Mouse (Mus musculus): ENCODE data around the gene Ap1s1. TPM values are rescaled to one million over a fixed set of nuclear protein-coding genes. Genes with fewer than 3 reads are reported as not detected.

Ap1s1 gene
- polyA plus RNA-seq, 2 experiments, result 112 to 146 TPM

DNA sequence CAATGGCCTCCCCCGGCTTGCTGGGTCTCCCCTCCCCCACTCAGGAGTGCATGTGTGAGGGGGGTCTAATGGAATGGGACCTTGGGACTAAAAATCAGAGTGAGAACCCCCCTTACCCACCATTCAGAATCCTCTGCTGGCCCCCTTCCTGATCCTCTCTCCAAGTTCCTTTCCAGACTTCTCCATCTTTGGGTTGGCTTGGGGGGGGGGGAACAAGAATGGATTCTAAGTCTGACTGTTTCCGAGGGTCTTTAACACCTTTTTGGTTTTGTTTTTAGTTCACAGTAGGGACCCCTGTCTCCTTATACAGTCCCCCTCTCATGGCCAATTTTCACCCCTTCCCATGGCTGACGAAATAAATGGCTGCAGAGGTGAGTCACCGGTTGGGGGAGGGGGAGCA, 19.8 kb downstream of the Ap1s1 start, which contains the start of gene Vgf:
Gene Vgf, plus strand, starts transcription at position 301 of the 400 bp plus-strand sequence.
- H3K4me3 ChIP-seq (replicated peaks; ENCODE audit: low read length), result no peak within 1 kb of the TSS
- no peak within 1 kb of the TSS for H3K27ac ChIP-seq (replicated peaks; ENCODE audit: low read depth, low read length)
- no peak within 1 kb of the TSS for H3K9ac ChIP-seq (ENCODE audit: low read depth, low read length, severe bottlenecking)
- WGBS, result 20% methylated on average over 4 of the region's 4 CpGs
- TF ChIP-seq POLR2A (IDR thresholded peaks at IDR 0.05; ENCODE audit: borderline replicate concordance, extremely low read depth, insufficient read depth, insufficient read length), result no peak
- ATAC-seq (ENCODE audit: low FRiP score, low read depth) (no peak), DNase-seq (ENCODE audit: low spot score) (no peak)
- H3K4me2 ChIP-seq (replicated peaks; ENCODE audit: low read depth, low read length, severe bottlenecking), result no peak within 1 kb of the TSS
- no peaks in the 10 kb centered on the region for H3K36me3 ChIP-seq (ENCODE audit: control insufficient read depth, insufficient read depth, low read length)
- H3K27me3 ChIP-seq (ENCODE audit: control insufficient read depth, insufficient read depth, low read length), result peaks cover 63% of the 10 kb centered on the region
- peaks cover 8% of the 10 kb centered on the region; the same call in 1 of the 2 replicates for H3K4me1 ChIP-seq (ENCODE audit: control insufficient read depth, insufficient read depth, low read length)
- H3K9me3 ChIP-seq (ENCODE audit: control insufficient read depth, low read length), result no peaks in the 10 kb centered on the region

DNA sequence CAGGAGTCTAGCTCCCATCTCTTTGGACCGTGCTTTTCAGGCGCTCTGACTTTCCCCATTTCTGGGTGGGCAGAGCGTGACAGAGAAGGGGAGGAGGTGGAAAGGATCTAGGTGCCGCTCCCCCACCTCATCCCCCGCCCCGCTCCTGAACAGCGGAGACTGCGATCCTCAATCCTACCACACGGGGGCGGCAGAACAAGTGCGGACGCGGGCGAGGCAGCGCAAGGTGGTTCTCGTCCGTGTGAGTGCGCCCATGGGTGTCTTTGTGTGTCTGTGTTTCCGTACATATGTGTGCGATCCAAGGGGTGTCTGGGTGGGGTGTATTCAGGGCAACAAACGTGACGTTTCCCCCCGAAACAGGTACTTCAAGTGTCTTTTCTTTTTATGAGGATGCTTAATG, 20.8 kb downstream of the Ap1s1 start:
- peaks cover 53% of the 10 kb centered on the region for H3K27me3 ChIP-seq (ENCODE audit: control insufficient read depth, insufficient read depth, low read length)

DNA sequence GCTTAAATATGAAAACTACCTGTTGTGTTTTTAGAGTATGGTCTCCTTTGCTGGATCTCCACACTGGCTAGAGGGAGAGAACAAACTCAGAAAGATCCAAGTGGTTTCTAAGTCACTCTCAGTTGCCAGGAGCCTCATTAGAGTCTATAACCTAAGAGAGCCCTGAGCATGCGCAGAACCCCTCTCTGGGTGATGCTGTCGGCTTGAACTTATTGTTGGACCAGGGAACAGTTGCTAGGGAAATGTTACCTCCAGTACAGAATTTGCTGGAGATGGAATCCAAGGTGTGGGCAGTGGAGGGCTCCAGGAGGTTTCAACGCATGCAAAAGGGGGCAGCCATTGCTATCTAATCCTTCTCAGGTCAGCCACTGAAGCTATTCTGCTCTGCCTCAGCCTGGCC, 21.6 kb downstream of the Ap1s1 start:
- H3K4me2 ChIP-seq (replicated peaks; ENCODE audit: low read depth, low read length, severe bottlenecking), result no peak overlapping the region
- no peaks in the 10 kb centered on the region for H3K9me3 ChIP-seq (ENCODE audit: control insufficient read depth, low read length)
- no peaks in the 10 kb centered on the region for H3K36me3 ChIP-seq (ENCODE audit: control insufficient read depth, insufficient read depth, low read length)
- DNase-seq (ENCODE audit: low spot score) (no peak), ATAC-seq (ENCODE audit: low FRiP score, low read depth) (no peak)
- H3K9ac ChIP-seq (ENCODE audit: low read depth, low read length, severe bottlenecking), result no peak overlapping the region
- 35% methylated on average over 3 of the region's 3 CpGs for WGBS
- no peak for TF ChIP-seq POLR2A (IDR thresholded peaks at IDR 0.05; ENCODE audit: borderline replicate concordance, extremely low read depth, insufficient read depth, insufficient read length)
- no peaks in the 10 kb centered on the region for H3K4me1 ChIP-seq (ENCODE audit: control insufficient read depth, insufficient read depth, low read length)
- H3K27ac ChIP-seq (replicated peaks; ENCODE audit: low read depth, low read length), result no peak overlapping the region
- H3K27me3 ChIP-seq (ENCODE audit: control insufficient read depth, insufficient read depth, low read length), result peaks cover 46% of the 10 kb centered on the region
- no peak overlapping the region for H3K4me3 ChIP-seq (replicated peaks; ENCODE audit: low read length)

More for the DNA sequence above, 20.8 kb downstream of the Ap1s1 start:
- DNase-seq (ENCODE audit: low spot score), result peak; percentile 42
- WGBS, result 3% methylated on average over 23 of the region's 23 CpGs
- Histone ChIP-seq H3K4me1 (ENCODE audit: control insufficient read depth, insufficient read depth, low read length) (0 out of 2 replicates have a peak, but pooled peaks cover 4% of the 10 kb centered on the region), H3K4me2 (replicated peaks; ENCODE audit: low read depth, low read length, severe bottlenecking) (no peak overlapping the region), H3K9me3 (ENCODE audit: control insufficient read depth, low read length) (no peaks in the 10 kb centered on the region), H3K27ac (replicated peaks; ENCODE audit: low read depth, low read length) (no peak overlapping the region), H3K9ac (ENCODE audit: low read depth, low read length, severe bottlenecking) (no peak overlapping the region), H3K4me3 (replicated peaks; ENCODE audit: low read length) (no peak overlapping the region), H3K36me3 (ENCODE audit: control insufficient read depth, insufficient read depth, low read length) (no peaks in the 10 kb centered on the region)
- TF ChIP-seq POLR2A (IDR thresholded peaks at IDR 0.05; ENCODE audit: borderline replicate concordance, extremely low read depth, insufficient read depth, insufficient read length), result no peak
- 0 out of 2 replicates have a peak, but pooled peaks have one; percentile 34 for ATAC-seq (ENCODE audit: low FRiP score, low read depth)

DNA sequence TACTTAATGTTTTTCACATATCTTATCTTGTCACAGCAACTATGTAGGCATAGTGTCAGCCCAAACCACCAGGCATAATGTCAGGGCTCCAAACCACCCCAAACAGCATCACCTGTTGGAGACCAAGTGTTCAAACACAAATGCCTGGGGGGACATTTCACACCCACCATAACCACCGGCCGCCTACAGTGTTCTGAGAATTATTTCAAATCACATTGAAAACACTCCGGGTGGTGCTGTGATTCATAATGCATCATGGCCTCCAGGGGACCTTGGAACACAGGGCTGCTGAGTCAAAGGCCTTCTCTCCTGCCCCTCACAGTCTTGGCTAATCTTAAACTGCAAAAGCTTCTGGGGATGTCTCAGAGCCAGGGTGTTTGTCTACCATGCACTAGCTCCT, 30.0 kb downstream of the Ap1s1 start:
- ATAC-seq (ENCODE audit: low FRiP score, low read depth), result no peak

DNA sequence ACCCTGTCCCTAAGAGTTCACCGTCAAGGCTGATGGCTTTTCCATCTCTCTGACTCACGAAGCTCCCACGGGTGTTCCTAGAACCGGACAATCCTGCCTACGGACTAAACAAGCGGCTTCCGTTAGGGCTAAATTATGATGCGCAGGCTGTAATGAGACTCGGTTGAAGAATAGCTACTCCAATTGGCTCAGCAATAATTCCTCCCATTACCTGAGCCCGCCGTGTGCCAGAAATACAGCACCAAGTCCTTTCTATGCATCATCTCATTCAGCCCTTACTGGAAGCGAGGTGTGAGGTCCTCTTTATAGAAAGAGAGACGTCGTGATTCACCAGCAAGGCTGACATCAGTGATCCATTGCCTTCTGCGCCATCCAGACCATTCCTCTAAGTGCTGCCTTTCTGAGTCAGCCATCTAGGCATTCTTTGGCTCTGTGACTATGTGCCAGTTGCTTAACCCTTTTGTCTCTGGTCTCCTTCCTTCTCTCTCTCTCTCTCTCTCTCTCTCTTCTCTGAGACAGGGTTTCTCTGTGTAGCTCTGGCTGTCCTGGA, 33.5 kb downstream of the Ap1s1 start:
- no peaks in the 10 kb centered on the region for H3K27me3 ChIP-seq (ENCODE audit: control insufficient read depth, insufficient read depth, low read length)
- TF ChIP-seq POLR2A (IDR thresholded peaks at IDR 0.05; ENCODE audit: borderline replicate concordance, extremely low read depth, insufficient read depth, insufficient read length), result no peak
- H3K4me1 ChIP-seq (ENCODE audit: control insufficient read depth, insufficient read depth, low read length), result no peaks in the 10 kb centered on the region
- H3K9ac ChIP-seq (ENCODE audit: low read depth, low read length, severe bottlenecking), result no peak overlapping the region
- H3K27ac ChIP-seq (replicated peaks; ENCODE audit: low read depth, low read length), result no peak overlapping the region
- no peak for DNase-seq (ENCODE audit: low spot score)
- H3K4me2 ChIP-seq (replicated peaks; ENCODE audit: low read depth, low read length, severe bottlenecking), result no peak overlapping the region
- no peak overlapping the region for H3K4me3 ChIP-seq (replicated peaks; ENCODE audit: low read length)
- no peaks in the 10 kb centered on the region for H3K9me3 ChIP-seq (ENCODE audit: control insufficient read depth, low read length)
- no peak for ATAC-seq (ENCODE audit: low FRiP score, low read depth)
- 73% methylated on average over 15 of the region's 15 CpGs for WGBS
- no peaks in the 10 kb centered on the region for H3K36me3 ChIP-seq (ENCODE audit: control insufficient read depth, insufficient read depth, low read length)

More for the DNA sequence above, 30.0 kb downstream of the Ap1s1 start:
- DNase-seq (ENCODE audit: low spot score), result no peak
- WGBS, result 86% methylated on average over 3 of the region's 3 CpGs
- no peaks in the 10 kb centered on the region for H3K4me1 ChIP-seq (ENCODE audit: control insufficient read depth, insufficient read depth, low read length)
- no peak overlapping the region for H3K4me3 ChIP-seq (replicated peaks; ENCODE audit: low read length)
- H3K4me2 ChIP-seq (replicated peaks; ENCODE audit: low read depth, low read length, severe bottlenecking), result no peak overlapping the region
- no peak overlapping the region for H3K27ac ChIP-seq (replicated peaks; ENCODE audit: low read depth, low read length)
- no peaks in the 10 kb centered on the region for H3K27me3 ChIP-seq (ENCODE audit: control insufficient read depth, insufficient read depth, low read length)
- H3K9me3 ChIP-seq (ENCODE audit: control insufficient read depth, low read length), result no peaks in the 10 kb centered on the region
- TF ChIP-seq POLR2A (IDR thresholded peaks at IDR 0.05; ENCODE audit: borderline replicate concordance, extremely low read depth, insufficient read depth, insufficient read length), result no peak
- no peak overlapping the region for H3K9ac ChIP-seq (ENCODE audit: low read depth, low read length, severe bottlenecking)
- no peaks in the 10 kb centered on the region for H3K36me3 ChIP-seq (ENCODE audit: control insufficient read depth, insufficient read depth, low read length)
